Mouse (Mus musculus): ENCODE results near the gene Esrrb.

Gene Esrrb

DNA sequence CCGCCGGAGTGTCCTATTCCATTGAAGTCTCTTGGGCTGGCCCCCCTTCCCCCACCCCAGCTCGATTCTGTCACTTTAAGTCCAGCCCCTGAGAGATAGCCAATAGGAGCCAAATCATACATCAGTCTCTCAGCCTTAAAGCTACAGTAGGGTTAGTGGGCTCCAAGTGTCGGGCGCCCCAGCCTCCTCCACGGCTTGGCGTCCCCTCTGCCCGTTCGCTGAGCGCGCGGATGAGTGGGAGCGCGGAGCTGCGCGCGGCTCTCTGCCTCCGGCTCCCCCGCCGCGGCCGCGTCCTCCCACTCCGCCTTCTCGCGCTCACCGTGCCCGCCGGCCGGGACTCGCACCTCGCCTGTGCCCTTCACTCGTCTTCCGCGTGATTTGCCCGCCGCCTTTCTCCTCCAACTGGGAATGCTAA lies 60.6 kb downstream of the Esrrb start:
- no peak for DNase-seq (ENCODE audit: low spot score in 2 of 2)

DNA sequence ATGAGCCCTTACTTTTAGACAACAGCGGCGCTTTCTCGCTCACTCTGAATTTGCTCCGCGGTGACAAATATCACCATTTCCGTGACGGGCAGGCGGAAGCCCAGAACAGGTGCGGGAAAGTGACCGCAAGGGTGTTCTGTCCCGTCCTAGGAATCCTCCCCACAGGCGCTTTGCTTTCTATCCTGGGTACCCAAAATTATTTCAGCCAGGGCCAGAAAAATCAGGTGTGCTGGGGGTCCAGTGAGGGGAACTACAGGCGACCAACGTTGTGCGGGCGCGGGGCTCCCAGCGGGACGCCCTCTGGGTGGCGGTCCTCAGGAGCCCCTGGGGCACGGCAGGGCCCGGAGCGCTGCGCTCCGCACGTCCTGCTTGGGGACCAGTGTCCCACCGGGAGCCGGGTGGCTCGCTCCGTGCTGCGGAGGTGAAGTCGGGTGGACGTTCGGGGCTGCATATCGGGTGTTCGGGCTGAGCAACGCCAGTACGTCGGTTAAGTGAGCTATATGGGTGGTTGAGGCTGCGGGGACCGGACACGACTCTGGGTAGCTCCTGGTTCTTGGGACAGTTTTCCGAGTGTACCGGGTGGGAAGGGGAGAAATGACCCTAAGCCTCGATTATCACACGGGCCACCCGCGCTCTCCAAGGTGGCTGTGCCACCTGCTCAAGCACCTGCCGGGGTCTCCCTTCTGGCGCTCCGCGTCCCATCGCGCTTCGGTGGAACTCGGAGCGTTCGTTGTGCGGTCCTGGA lies 61.4 kb downstream of the Esrrb start:
- no peak for DNase-seq (ENCODE audit: low spot score in 2 of 2)

DNA sequence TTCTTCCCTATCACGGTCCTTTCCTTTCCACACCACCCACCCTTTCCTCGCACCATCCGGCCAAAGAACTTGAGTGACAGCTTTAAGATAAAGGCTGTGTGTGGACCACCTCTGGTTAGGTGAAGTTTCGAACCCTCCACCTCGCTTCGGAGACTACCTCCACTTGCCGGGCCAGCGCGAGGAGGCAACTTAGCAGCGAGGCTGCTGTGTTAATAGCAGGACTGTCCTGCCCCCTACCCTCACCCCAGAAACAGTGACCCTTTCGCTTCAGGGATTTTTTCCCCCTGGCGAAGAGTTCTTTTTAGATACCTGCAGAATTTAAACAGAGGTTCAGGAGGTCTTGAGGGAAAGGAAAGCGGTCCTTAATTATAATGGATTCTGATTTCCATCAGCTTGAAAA lies 62.2 kb downstream of the Esrrb start:
- no peak for DNase-seq (ENCODE audit: low spot score in 2 of 2)

DNA sequence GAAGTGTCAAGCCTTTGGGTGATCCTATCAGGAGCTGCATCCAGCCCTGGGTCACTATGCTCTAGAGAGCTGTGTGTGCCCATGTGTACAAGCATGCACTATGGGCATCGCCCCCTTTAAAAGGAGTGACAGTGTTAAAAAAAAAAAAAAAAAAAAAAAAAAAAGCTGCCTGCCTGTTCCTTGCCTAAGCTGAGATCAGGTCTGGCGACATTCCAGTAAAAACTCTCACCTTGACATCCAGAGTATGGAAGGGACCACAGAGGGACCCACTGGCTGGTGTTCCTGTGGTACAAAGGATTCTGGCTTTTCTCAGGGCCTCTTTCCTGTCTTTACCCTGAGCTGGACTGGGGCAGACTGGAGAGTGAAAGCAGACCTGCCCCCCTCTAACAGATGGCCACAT lies 66.7 kb downstream of the Esrrb start:
- no peak for DNase-seq (ENCODE audit: low spot score in 2 of 2)

- DNase-seq (ENCODE audit: low spot score in 2 of 2), result no peak
These were observed 70.8 kb downstream of the Esrrb start for GRCm38 (mm10) chr12:86431671-86432070.

DNA sequence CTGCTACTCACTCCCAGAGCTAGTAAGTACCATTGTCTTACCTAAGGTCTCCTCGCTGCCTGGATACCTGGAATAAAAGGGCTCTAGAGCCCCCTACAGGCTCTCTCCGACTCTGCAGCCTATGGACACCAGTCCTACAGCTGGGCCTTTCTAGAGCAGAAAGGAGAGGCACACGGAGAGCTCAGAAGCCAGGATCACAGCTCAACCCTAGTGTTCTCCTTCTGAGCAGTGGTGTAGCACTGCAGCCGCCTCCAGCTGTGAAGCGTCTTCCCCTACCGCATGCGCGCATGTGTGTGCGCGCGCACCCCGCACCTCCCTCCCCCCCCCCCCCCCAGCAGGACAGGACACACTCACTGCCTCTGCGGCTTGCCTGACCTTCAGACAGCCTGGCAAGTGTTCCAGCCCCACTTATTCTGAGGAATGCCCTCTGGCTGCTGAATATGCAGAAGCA lies 72.5 kb downstream of the Esrrb start:
- no peak for DNase-seq (ENCODE audit: low spot score in 2 of 2)

GRCm38 (mm10) chr12:86435651-86436050 lies 74.7 kb downstream of the Esrrb start:
- DNase-seq (ENCODE audit: low spot score in 2 of 2), result no peak

DNA sequence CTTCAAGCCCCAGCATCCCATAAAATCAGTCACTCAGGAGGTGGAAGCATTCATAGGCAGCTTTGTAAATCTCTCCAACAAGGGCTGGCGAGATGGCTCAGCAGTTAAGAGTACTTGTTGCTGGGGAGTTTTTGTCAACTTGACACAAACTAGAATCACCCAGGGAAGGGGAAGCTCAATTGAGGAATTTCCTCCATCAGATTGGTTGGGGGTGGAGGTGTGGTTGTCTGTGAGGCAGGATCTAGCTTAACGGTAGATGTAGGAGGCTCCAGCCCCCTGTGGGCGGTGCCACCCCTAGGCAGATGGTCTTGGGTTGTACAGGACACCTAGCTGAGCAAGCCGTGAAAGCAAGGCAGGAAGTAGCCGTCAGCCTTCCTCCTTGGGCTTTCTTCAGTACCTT lies 89.9 kb downstream of the Esrrb start:
- DNase-seq (ENCODE audit: low spot score in 2 of 2), result no peak

GRCm38 (mm10) chr12:86455009-86455408 lies 94.1 kb downstream of the Esrrb start:
- DNase-seq (ENCODE audit: low spot score in 2 of 2), result no peak

GRCm38 (mm10) chr12:86462742-86463470 lies 102.0 kb downstream of the Esrrb start:
- no peak for DNase-seq (ENCODE audit: low spot score in 2 of 2)

GRCm38 (mm10) chr12:86464385-86464784 lies 103.5 kb downstream of the Esrrb start:
- DNase-seq (ENCODE audit: low spot score in 2 of 2), result no peak

DNA sequence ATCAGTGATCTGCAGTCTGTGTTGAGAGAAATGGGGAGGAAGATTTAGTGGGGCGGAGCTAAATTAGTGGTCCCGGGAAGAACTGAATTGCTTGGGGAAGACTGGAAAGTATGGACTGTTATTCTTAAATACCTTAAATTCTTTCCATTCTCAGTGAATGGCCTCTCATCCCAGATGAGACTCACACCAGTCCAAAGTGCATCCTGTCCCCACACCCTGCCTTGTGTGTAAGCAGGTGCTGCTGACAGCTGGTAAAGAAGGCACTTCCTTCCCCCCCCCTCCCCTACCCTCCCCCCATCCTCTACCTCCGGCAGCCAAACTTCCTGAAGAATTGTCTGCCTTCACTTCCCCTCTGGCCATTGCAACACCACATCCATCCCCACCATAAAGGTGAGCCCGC lies 105.3 kb downstream of the Esrrb start:
- DNase-seq (ENCODE audit: low spot score in 2 of 2), result no peak

DNA sequence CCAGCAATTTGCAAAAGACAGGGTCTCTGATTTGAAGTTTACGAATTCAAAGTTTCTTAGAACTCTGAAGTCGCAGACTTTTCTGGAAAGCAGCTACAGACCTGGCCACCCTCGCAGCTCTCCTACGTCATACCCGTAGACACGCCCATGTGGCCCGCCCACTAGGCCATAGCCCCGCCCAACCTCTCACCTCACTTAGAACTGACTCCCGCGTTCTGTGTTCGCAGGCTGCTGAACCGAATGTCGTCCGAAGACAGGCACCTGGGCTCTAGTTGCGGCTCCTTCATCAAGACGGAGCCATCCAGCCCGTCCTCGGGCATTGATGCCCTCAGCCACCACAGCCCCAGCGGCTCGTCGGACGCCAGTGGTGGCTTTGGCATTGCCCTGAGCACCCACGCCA lies 109.0 kb downstream of the Esrrb start:
- no peak for DNase-seq (ENCODE audit: low spot score in 2 of 2)

DNA sequence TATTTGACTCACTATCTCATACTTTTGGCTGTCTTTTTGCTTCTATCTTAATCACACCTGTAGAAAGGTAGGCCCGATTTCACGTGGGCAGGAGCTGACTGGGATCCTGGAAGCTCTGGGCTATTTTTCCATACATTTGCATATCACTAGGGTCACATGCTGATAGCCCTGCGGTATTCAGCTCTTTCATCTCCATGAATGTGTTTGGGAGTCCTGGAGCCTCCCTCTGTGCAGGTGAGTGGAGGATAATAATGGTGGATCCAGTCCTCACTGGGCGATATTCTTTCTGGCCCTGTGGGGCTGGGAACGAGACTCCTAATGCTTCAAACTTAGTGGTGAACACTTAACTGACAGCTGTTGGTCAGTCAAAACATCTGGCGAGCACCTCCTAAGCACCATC lies 110.0 kb downstream of the Esrrb start:
- no peak for DNase-seq (ENCODE audit: low spot score in 2 of 2)

GRCm38 (mm10) chr12:86473630-86474029 lies 112.7 kb downstream of the Esrrb start:
- DNase-seq (ENCODE audit: low spot score in 2 of 2), result no peak

DNA sequence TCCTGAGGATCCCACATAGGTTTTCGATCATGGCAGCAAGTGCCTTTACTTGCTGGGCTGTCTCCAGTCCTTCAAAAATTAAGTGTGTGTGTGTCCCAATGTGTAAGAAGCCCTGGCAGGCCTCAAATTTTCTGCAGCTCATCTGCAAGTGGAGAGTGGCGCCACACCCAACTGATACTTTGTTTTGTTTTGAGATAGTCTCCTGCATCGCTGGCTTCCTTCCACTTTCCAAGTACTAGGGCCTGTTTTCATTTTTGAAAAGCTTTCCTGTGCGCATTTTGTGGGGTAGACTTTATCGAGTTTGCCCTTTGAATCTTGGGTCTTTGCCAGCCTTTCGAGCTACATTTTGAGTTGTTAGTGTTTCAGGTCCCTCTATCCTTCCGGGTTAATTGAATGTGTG lies 115.1 kb downstream of the Esrrb start:
- no peak for DNase-seq (ENCODE audit: low spot score in 2 of 2)

DNA sequence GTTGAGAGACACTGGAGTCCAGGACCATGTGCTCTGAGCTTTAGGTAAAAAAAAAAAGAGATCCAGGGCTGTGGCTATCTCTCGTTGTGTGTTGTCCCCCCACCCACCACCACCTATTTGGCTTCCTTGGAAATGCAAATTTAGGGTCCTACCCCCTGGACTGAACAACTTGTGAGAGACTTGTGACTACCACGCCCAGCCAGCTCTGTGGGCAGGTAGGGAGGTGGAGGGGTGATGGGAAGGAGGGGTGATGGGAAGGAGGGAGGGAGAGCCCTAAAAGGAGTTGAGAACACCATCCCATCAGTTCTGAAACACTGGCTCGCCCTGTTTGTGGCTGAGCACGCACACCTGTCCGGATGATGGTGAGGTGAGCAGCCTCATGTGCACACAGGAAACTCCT lies 118.0 kb downstream of the Esrrb start:
- DNase-seq (ENCODE audit: low spot score in 2 of 2), result no peak

GRCm38 (mm10) chr12:86482029-86482428 lies 121.1 kb downstream of the Esrrb start:
- DNase-seq (ENCODE audit: low spot score in 2 of 2), result no peak

DNA sequence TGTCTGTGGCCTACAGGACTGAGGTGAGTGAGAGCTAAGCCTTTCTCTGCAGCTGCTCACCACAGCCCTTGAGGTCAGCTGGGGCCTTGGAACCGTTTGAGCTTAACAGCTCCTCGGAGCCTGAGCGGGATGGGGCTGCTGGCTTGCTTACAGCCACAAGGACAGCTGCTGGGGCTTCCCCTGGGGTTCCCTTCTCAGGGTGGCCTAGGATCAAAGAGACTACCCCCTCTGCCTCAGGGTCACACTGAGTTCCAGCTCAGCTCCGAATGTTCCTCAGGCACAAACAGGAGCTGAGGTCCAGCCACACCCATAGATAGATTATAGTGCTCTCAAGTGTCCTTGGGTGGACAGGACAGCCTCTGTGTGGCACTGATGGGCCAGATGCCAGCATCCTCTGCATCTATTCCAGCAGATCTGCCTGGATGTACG lies 122.5 kb downstream of the Esrrb start:
- no peak for DNase-seq (ENCODE audit: low spot score in 2 of 2)

GRCm38 (mm10) chr12:86488005-86488404 lies 127.1 kb downstream of the Esrrb start:
- DNase-seq (ENCODE audit: low spot score in 2 of 2), result no peak

GRCm38 (mm10) chr12:86490052-86490451 lies 129.1 kb downstream of the Esrrb start:
- no peak for DNase-seq (ENCODE audit: low spot score in 2 of 2)

GRCm38 (mm10) chr12:86491500-86491899 lies 130.6 kb downstream of the Esrrb start:
- DNase-seq (ENCODE audit: low spot score in 2 of 2), result no peak

DNA sequence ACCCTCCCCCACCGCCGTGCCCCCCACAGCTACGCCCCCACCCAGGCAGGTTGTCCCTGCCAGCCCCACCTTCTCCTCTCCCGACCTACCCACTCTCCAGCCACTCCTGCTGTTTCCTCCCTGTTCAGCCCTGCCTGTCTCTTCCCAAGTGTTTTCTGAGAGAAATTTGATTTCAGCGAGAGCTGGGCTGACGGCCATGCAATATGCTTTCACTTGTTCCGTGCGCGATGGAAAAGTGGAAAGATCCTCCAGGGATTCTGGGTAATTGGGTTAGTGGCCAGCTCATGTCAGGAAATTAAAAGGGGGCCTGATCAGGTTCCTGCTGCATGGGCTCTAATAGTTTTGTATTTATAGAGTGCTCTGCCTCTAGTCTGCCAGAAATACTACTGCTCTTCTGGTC lies 131.9 kb downstream of the Esrrb start:
- DNase-seq (ENCODE audit: low spot score in 2 of 2), result no peak
